12 mouse cellular contexts compared by ENCODE assay signal in genomic region chr7:48845213-48845973, GRCm38 (mm10). TPM values are rescaled to one million over a fixed set of nuclear protein-coding genes. Genes with fewer than 3 reads are reported as not detected.
A peak's percentile ranks its signal among the peaks of the same experiment; 100 is the strongest.
DNase-seq lines count a peak whose midpoint lies in the region; ATAC-seq and TF ChIP-seq lines count a peak whose summit lies in the region.
"Had no signal": no experiment of that assay in that cellular context is flagged by ENCODE, and none has a peak within 500 bp of the region (broad histone marks: within the 10 kb centered on the region; RNA-seq: fewer than 3 reads in every experiment).

No protein-coding gene starts in this region.

- no peak overlapping the region for H3K9ac ChIP-seq in lung, embryonic 15.5 days
- H3K9ac ChIP-seq in heart, postnatal 0 days (replicated peaks; ENCODE audit: low read depth, low read length), result peak overlapping the region; percentile 68
- no peak overlapping the region for H3K9ac ChIP-seq in midbrain, embryonic 15.5 days
- H3K9ac ChIP-seq: hindbrain, embryonic 13.5 days had no signal

- no peak for TF ChIP-seq EP300 in heart, postnatal 0 days (IDR thresholded peaks at IDR 0.05; ENCODE audit: low read depth)

- H3K27ac ChIP-seq in lung, embryonic 15.5 days, result peak overlapping the region; percentile 46; the same call in 1 of the 2 replicates
- peak overlapping the region; percentile 94 for H3K27ac ChIP-seq in heart, postnatal 0 days (ENCODE audit: low read depth)
- no peak overlapping the region for H3K27ac ChIP-seq in midbrain, embryonic 15.5 days
- H3K27ac ChIP-seq: hindbrain, embryonic 13.5 days; left cerebral cortex, adult 2 months; macrophage had no signal

- peak; percentile 91 for ATAC-seq in lung, embryonic 15.5 days (ENCODE audit: borderline replicate concordance, extremely low read depth, low FRiP score, low TSS enrichment)
- peak; percentile 12; the same call in 1 of the 2 replicates for ATAC-seq in heart, postnatal 0 days (ENCODE audit: insufficient read depth, low read depth)
- ATAC-seq in midbrain, embryonic 15.5 days (replicated peaks), result no peak

- no peak overlapping the region for H3ac ChIP-seq in myocyte (ENCODE audit: control insufficient read depth, insufficient read length)

- WGBS in lung, embryonic 15.5 days, result 56% methylated on average over 12 of the region's 12 CpGs
- 34% methylated on average over 12 of the region's 12 CpGs for WGBS in heart, postnatal 0 days
- 95% methylated on average over 12 of the region's 12 CpGs for WGBS in midbrain, embryonic 15.5 days

- TF ChIP-seq POLR2A in myocyte (IDR thresholded peaks at IDR 0.05; ENCODE audit: insufficient read length, low read depth), result no peak

- no peaks in the 10 kb centered on the region for H3K79me2 ChIP-seq in myocyte (ENCODE audit: control insufficient read depth, insufficient read depth)

- H3K4me2 ChIP-seq in lung, embryonic 15.5 days, result no peak overlapping the region
- H3K4me2 ChIP-seq in heart, postnatal 0 days (ENCODE audit: low read depth, low read length), result peak overlapping the region; percentile 72
- H3K4me2 ChIP-seq in myocyte (ENCODE audit: low read depth), result peak overlapping the region; percentile 32
- no peak overlapping the region for H3K4me2 ChIP-seq in midbrain, embryonic 15.5 days
- H3K4me2 ChIP-seq: hindbrain, embryonic 13.5 days had no signal

- no peaks in the 10 kb centered on the region for H3K9me3 ChIP-seq in lung, embryonic 15.5 days
- H3K9me3 ChIP-seq in heart, postnatal 0 days (replicated peaks; ENCODE audit: control insufficient read depth, low read length), result no peaks in the 10 kb centered on the region
- H3K9me3 ChIP-seq in midbrain, embryonic 15.5 days, result no peaks in the 10 kb centered on the region
- H3K9me3 ChIP-seq: hindbrain, embryonic 13.5 days had no signal

- H3K4me1 ChIP-seq in lung, embryonic 15.5 days, result peaks cover 7% of the 10 kb centered on the region
- peaks cover 11% of the 10 kb centered on the region; the same call in 1 of the 2 replicates for H3K4me1 ChIP-seq in heart, postnatal 0 days (ENCODE audit: control insufficient read depth, insufficient read depth)
- H3K4me1 ChIP-seq in midbrain, embryonic 15.5 days, result no peaks in the 10 kb centered on the region

- DNase-seq in gastrocnemius, postnatal 25 days, result peak; percentile 17
- DNase-seq in gastrocnemius, postnatal 14 days, result no peak
- no peak for DNase-seq in lung, postnatal 25 days (ENCODE audit: low spot score)
- no peak for DNase-seq in heart, postnatal 0 days (ENCODE audit: low spot score)
- DNase-seq in retina, embryonic 14.5 days (ENCODE audit: low spot score), result no peak

- TF ChIP-seq CTCF in heart, postnatal 0 days (IDR thresholded peaks at IDR 0.05; ENCODE audit: low read depth), result no peak

- no peak overlapping the region for H3K4me3 ChIP-seq in lung, embryonic 15.5 days
- H3K4me3 ChIP-seq in heart, postnatal 0 days (ENCODE audit: low read depth, low read length), result peak overlapping the region; percentile 51
- H3K4me3 ChIP-seq in myocyte, result no peak overlapping the region
- no peak overlapping the region for H3K4me3 ChIP-seq in midbrain, embryonic 15.5 days
- H3K4me3 ChIP-seq: hindbrain, embryonic 13.5 days; left cerebral cortex, adult 2 months had no signal

- H3K36me3 ChIP-seq in lung, embryonic 15.5 days, result no peaks in the 10 kb centered on the region
- H3K36me3 ChIP-seq in heart, postnatal 0 days (replicated peaks; ENCODE audit: control insufficient read depth, insufficient read depth, low read length), result no peaks in the 10 kb centered on the region
- H3K36me3 ChIP-seq in myocyte (ENCODE audit: control insufficient read depth, insufficient read depth), result no peaks in the 10 kb centered on the region
- no peaks in the 10 kb centered on the region for H3K36me3 ChIP-seq in midbrain, embryonic 15.5 days (replicated peaks)
- H3K36me3 ChIP-seq: hindbrain, embryonic 13.5 days had no signal

- H3K27me3 ChIP-seq in lung, embryonic 15.5 days, result no peaks in the 10 kb centered on the region
- H3K27me3 ChIP-seq in heart, postnatal 0 days (ENCODE audit: control insufficient read depth, insufficient read depth, low read length), result no peaks in the 10 kb centered on the region
- no peaks in the 10 kb centered on the region for H3K27me3 ChIP-seq in myocyte (ENCODE audit: control insufficient read depth, insufficient read depth, insufficient read length)
- no peaks in the 10 kb centered on the region; the same call in 1 of the 2 replicates for H3K27me3 ChIP-seq in midbrain, embryonic 15.5 days (replicated peaks)

- intact Hi-C loops in gastrocnemius, postnatal 14 days (cut with DNase I; ENCODE audit: low total_unique reads), result no loop called here

TF ChIP-seq in myocyte, 11 proteins besides CTCF, POLR2A, EP300 and RAD21:
- no peak for TF ChIP-seq CEBPB (IDR thresholded peaks at IDR 0.05; ENCODE audit: insufficient read depth, poor library complexity, severe bottlenecking)

RNA-seq across cellular contexts. Expression of gene Csrp3, which starts 2.4 kb away (rescaled TPM):
- 1,000 to 10,000 TPM in 1 of 2 experiments, 100 to 1,000 TPM in 1; 118 to 1,199 TPM for total RNA-seq in gastrocnemius, postnatal 25 days (2021)
- total RNA-seq in gastrocnemius, postnatal 14 days (2021), result 100 to 1,000 TPM in 1 of 2 experiments, 10 to 100 TPM in 1; 68.0 to 312 TPM
- 53.5 and 83.7 TPM in 2 replicates for polyA plus RNA-seq in lung, embryonic 15.5 days (2015; fragmentation: Nextera tagmentation; extraction: Ambion mirVana)
- total RNA-seq in heart, postnatal 0 days (2014; rRNA removed; ENCODE audit: low replicate concordance), result 1,353 and 1,464 TPM in 2 replicates
- polyA plus RNA-seq in heart, postnatal 0 days (2015; fragmentation: Nextera tagmentation; extraction: Ambion mirVana), result 1,907 and 1,928 TPM in 2 replicates
- polyA plus RNA-seq in myocyte (2012; fragmentation: generic; extraction: Trizol), result 158 TPM
- polyA plus RNA-seq in midbrain, embryonic 15.5 days (2015; fragmentation: Nextera tagmentation; extraction: Ambion mirVana), result 0.53 and 1.6 TPM in 2 replicates
- total RNA-seq: left cerebral cortex, adult 2 months had no signal
- polyA plus RNA-seq: large intestine, adult 2 months; macrophage had no signal

RNA-seq across cellular contexts. Expression of gene E2f8, which starts 36.0 kb away (rescaled TPM):
- under 1 TPM; 0.33 to 0.67 TPM for total RNA-seq in gastrocnemius, postnatal 25 days (2021)
- total RNA-seq in gastrocnemius, postnatal 14 days (2021), result 1 to 10 TPM; 1.6 to 2.0 TPM
- polyA plus RNA-seq in lung, embryonic 15.5 days (2015; fragmentation: Nextera tagmentation; extraction: Ambion mirVana), result 21.0 and 23.3 TPM in 2 replicates
- total RNA-seq in heart, postnatal 0 days (2014; rRNA removed; ENCODE audit: low replicate concordance), result 5.8 and 5.9 TPM in 2 replicates
- polyA plus RNA-seq in heart, postnatal 0 days (2015; fragmentation: Nextera tagmentation; extraction: Ambion mirVana), result 3.0 and 3.5 TPM in 2 replicates
- polyA plus RNA-seq in myocyte (2012; fragmentation: generic; extraction: Trizol), result 19.7 TPM
- 2.3 and 2.5 TPM in 2 replicates for polyA plus RNA-seq in midbrain, embryonic 15.5 days (2015; fragmentation: Nextera tagmentation; extraction: Ambion mirVana)

RNA-seq across cellular contexts. Expression of gene Zdhhc13, which starts 56.6 kb away (rescaled TPM):
- 1 to 10 TPM; 3.9 to 4.1 TPM for total RNA-seq in gastrocnemius, postnatal 25 days (2021)
- 1 to 10 TPM; 4.4 to 4.7 TPM for total RNA-seq in gastrocnemius, postnatal 14 days (2021)
- polyA plus RNA-seq in lung, embryonic 15.5 days (2015; fragmentation: Nextera tagmentation; extraction: Ambion mirVana), result 29.8 and 30.3 TPM in 2 replicates
- 51.6 and 58.5 TPM in 2 replicates for total RNA-seq in heart, postnatal 0 days (2014; rRNA removed; ENCODE audit: low replicate concordance)
- polyA plus RNA-seq in heart, postnatal 0 days (2015; fragmentation: Nextera tagmentation; extraction: Ambion mirVana), result 26.9 and 29.5 TPM in 2 replicates
- polyA plus RNA-seq in myocyte (2012; fragmentation: generic; extraction: Trizol), result 9.9 TPM
- 36.5 and 38.7 TPM in 2 replicates for polyA plus RNA-seq in midbrain, embryonic 15.5 days (2015; fragmentation: Nextera tagmentation; extraction: Ambion mirVana)

Comparison
In these comparisons a context has a peak if more than half of its experiments do, and no peak if none do; other contexts are left out.
1. H3K4me2 ChIP-seq: peak in heart, postnatal 0 days (single experiment) and myocyte (single experiment); none in lung, embryonic 15.5 days (single experiment) and midbrain, embryonic 15.5 days (single experiment).
2. RNA of gene Csrp3, which starts 2.4 kb away (polyA plus RNA-seq): 1,907 to 1,928 TPM in heart, postnatal 0 days, 158 TPM in myocyte (single experiment) and 53.5 to 83.7 TPM in lung, embryonic 15.5 days; 0.53 to 1.6 TPM in midbrain, embryonic 15.5 days; every median in the first group is over 10 times any median in the second.